9 mouse cellular contexts compared by ENCODE assay signal in the genomic region with DNA sequence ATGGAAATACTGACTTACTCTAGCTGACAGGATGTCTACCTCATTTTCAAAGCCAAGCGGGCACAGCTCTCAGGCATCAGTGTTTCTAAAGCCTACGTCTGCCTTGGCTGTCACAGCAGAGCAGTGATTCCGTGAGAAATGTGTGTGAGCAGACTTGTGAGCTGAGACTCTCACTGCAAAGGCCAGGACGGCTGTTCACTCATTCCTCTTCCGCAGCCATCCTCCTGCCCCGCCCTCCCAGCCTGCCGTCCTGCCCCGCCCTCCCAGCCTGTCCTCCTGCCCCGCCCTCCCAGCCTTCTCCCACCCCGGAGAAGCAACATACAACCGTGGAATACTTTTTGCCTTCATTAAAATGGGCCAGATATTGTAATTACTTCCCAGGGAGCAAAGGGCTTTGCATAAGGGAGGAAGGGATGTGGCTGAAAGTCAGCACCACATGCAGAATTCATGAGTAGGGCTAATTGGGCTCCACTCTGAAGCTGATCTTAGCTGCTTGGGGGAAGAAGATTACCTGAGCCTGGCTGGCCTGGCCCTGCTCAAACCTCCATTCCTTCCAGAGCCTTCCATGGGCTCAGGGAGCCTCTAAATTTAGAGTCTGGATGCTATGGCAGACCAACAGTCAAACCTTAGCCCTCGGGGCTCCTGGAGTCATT. TPM values are rescaled to one million over a fixed set of nuclear protein-coding genes. Genes with fewer than 3 reads are reported as not detected.
DNase-seq lines count a peak whose midpoint lies in the region; ATAC-seq and TF ChIP-seq lines count a peak whose summit lies in the region.
"Had no signal": no experiment of that assay in that cellular context is flagged by ENCODE, and none has a peak within 500 bp of the region (broad histone marks: within the 10 kb centered on the region; RNA-seq: fewer than 3 reads in every experiment).

No protein-coding gene starts in this region.

- H3K27me3 ChIP-seq in kidney, embryonic 15.5 days: peaks cover 22% of the 10 kb centered on the region
- peaks cover 15% of the 10 kb centered on the region; the same call in 1 of the 2 replicates for H3K27me3 ChIP-seq in forebrain, embryonic 12.5 days
- H3K27me3 ChIP-seq in liver, embryonic 11.5 days (replicated peaks; ENCODE audit: control insufficient read depth, insufficient read depth, low read length): peaks cover 5% of the 10 kb centered on the region; the same call in 1 of the 2 replicates
- no peaks in the 10 kb centered on the region for H3K27me3 ChIP-seq in stomach, postnatal 0 days (ENCODE audit: control insufficient read depth, insufficient read depth, low read length)

- H3K4me3 ChIP-seq in kidney, embryonic 15.5 days (replicated peaks): peak overlapping the region; percentile 21
- H3K4me3 ChIP-seq in forebrain, embryonic 12.5 days (replicated peaks): 0 out of 2 replicates have a peak overlapping the region, but pooled peaks have one; percentile 15
- no peak overlapping the region for H3K4me3 ChIP-seq in liver, embryonic 11.5 days (ENCODE audit: low read depth, low read length)
- 0 out of 2 replicates have a peak overlapping the region, but pooled peaks have one; percentile 10 for H3K4me3 ChIP-seq in stomach, postnatal 0 days (ENCODE audit: low read depth, low read length)

- H3K4me1 ChIP-seq in kidney, embryonic 15.5 days: peaks cover 21% of the 10 kb centered on the region
- peaks cover 41% of the 10 kb centered on the region for H3K4me1 ChIP-seq in forebrain, embryonic 12.5 days
- 0 out of 2 replicates have a peak, but pooled peaks cover 3% of the 10 kb centered on the region for H3K4me1 ChIP-seq in liver, embryonic 11.5 days (replicated peaks; ENCODE audit: control insufficient read depth, insufficient read depth, low read length)
- H3K4me1 ChIP-seq in stomach, postnatal 0 days (replicated peaks; ENCODE audit: control insufficient read depth, insufficient read depth): no peaks in the 10 kb centered on the region

- H3K9me3 ChIP-seq in kidney, embryonic 15.5 days (replicated peaks): no peaks in the 10 kb centered on the region
- H3K9me3 ChIP-seq in forebrain, embryonic 12.5 days: no peaks in the 10 kb centered on the region
- H3K9me3 ChIP-seq in liver, embryonic 11.5 days (ENCODE audit: control insufficient read depth, low read length): no peaks in the 10 kb centered on the region
- no peaks in the 10 kb centered on the region for H3K9me3 ChIP-seq in stomach, postnatal 0 days (ENCODE audit: control insufficient read depth, low read length)

- 8% methylated on average over 12 of the region's 12 CpGs for WGBS in kidney, embryonic 15.5 days
- 9% methylated on average over 12 of the region's 12 CpGs for WGBS in forebrain, embryonic 12.5 days
- WGBS in liver, embryonic 11.5 days: 8% methylated on average over 12 of the region's 12 CpGs
- 7% methylated on average over 12 of the region's 12 CpGs for WGBS in stomach, postnatal 0 days

- H3K36me3 ChIP-seq in kidney, embryonic 15.5 days: no peaks in the 10 kb centered on the region
- H3K36me3 ChIP-seq in forebrain, embryonic 12.5 days (replicated peaks): no peaks in the 10 kb centered on the region
- no peaks in the 10 kb centered on the region for H3K36me3 ChIP-seq in liver, embryonic 11.5 days (ENCODE audit: control insufficient read depth, insufficient read depth, low read length)
- H3K36me3 ChIP-seq in stomach, postnatal 0 days (ENCODE audit: control insufficient read depth, insufficient read depth, low read length): no peaks in the 10 kb centered on the region

- TF ChIP-seq CTCF in stomach, postnatal 0 days (IDR thresholded peaks at IDR 0.05; ENCODE audit: low read depth): no peak

- DNase-seq in kidney, adult 8-10 months: no peak
- peak; percentile 56 for DNase-seq in brain, adult 2 months (ENCODE audit: low read depth, low spot score)
- no peak for DNase-seq in liver, embryonic 11.5 days (ENCODE audit: low spot score)
- peak; percentile 47 for DNase-seq in stomach, postnatal 0 days (ENCODE audit: low spot score)
- no peak for DNase-seq in left cerebral cortex, adult 11 months (ENCODE audit: low spot score)
- DNase-seq in right cerebral cortex, postnatal 10 days (ENCODE audit: low spot score in 2 of 2): no peak

- 0 out of 2 replicates have a peak, but pooled peaks have one; percentile 58 for ATAC-seq in kidney, embryonic 15.5 days (replicated peaks; ENCODE audit: low FRiP score)
- peak; percentile 61 for ATAC-seq in forebrain, embryonic 12.5 days (ENCODE audit: low FRiP score)
- peak; percentile 54; the same call in 1 of the 2 replicates for ATAC-seq in liver, embryonic 11.5 days (replicated peaks; ENCODE audit: low FRiP score)
- no peak for ATAC-seq in stomach, postnatal 0 days (ENCODE audit: low FRiP score, low TSS enrichment)

- H3K9ac ChIP-seq in kidney, embryonic 15.5 days: 0 out of 2 replicates have a peak overlapping the region, but pooled peaks have one; percentile 26
- no peak overlapping the region for H3K9ac ChIP-seq in forebrain, embryonic 12.5 days
- no peak overlapping the region for H3K9ac ChIP-seq in liver, embryonic 11.5 days (ENCODE audit: low read depth, low read length)
- no peak overlapping the region; the same call in 1 of the 2 replicates for H3K9ac ChIP-seq in stomach, postnatal 0 days (ENCODE audit: low read length)

- peak overlapping the region; percentile 56 for H3K4me2 ChIP-seq in kidney, embryonic 15.5 days
- peak overlapping the region; percentile 46 for H3K4me2 ChIP-seq in forebrain, embryonic 12.5 days
- H3K4me2 ChIP-seq in liver, embryonic 11.5 days: peak overlapping the region; percentile 47
- H3K4me2 ChIP-seq in stomach, postnatal 0 days (replicated peaks; ENCODE audit: low read depth): peak overlapping the region; percentile 31; the same call in 1 of the 2 replicates

- H3K27ac ChIP-seq in kidney, embryonic 15.5 days: no peak overlapping the region
- peak overlapping the region; percentile 56 for H3K27ac ChIP-seq in forebrain, embryonic 12.5 days
- no peak overlapping the region for H3K27ac ChIP-seq in liver, embryonic 11.5 days (ENCODE audit: low read depth, low read length)
- H3K27ac ChIP-seq in stomach, postnatal 0 days (replicated peaks): no peak overlapping the region
- H3K27ac ChIP-seq: macrophage had no signal

- no peak for TF ChIP-seq EP300 in stomach, postnatal 0 days (optimal IDR thresholded peaks at IDR 0.05)

RNA-seq across cellular contexts. Expression of a gene that starts 23.0 kb away (rescaled TPM):
- polyA plus RNA-seq in kidney, embryonic 15.5 days (2015; fragmentation: Nextera tagmentation; extraction: Ambion mirVana): 0.31 and 0.51 TPM in 2 replicates
- 12.3 and 14.7 TPM in 2 replicates for polyA plus RNA-seq in forebrain, embryonic 12.5 days (2016; fragmentation: Nextera tagmentation; extraction: Ambion mirVana)
- 0.27 TPM in 1 of 2 replicates, not detected in the other for polyA plus RNA-seq in liver, embryonic 11.5 days (2014; fragmentation: Nextera tagmentation; extraction: Ambion mirVana)
- 0.30 and 0.42 TPM in 2 replicates for polyA plus RNA-seq in stomach, postnatal 0 days (2015; fragmentation: Nextera tagmentation; extraction: Ambion mirVana)
- polyA plus RNA-seq: macrophage had no signal

RNA-seq across cellular contexts. Expression of a gene that starts 23.0 kb away (rescaled TPM):
- polyA plus RNA-seq in kidney, embryonic 15.5 days (2015; fragmentation: Nextera tagmentation; extraction: Ambion mirVana): 0.05 TPM in 2 replicates
- polyA plus RNA-seq in forebrain, embryonic 12.5 days (2016; fragmentation: Nextera tagmentation; extraction: Ambion mirVana): 5.0 and 5.7 TPM in 2 replicates
- polyA plus RNA-seq in liver, embryonic 11.5 days (2014; fragmentation: Nextera tagmentation; extraction: Ambion mirVana): 0.04 and 0.08 TPM in 2 replicates
- polyA plus RNA-seq in stomach, postnatal 0 days (2015; fragmentation: Nextera tagmentation; extraction: Ambion mirVana): 0.02 and 0.06 TPM in 2 replicates
- polyA plus RNA-seq: macrophage had no signal

RNA-seq across cellular contexts. Expression of a gene that starts 28.8 kb away (rescaled TPM):
- polyA plus RNA-seq in kidney, embryonic 15.5 days (2015; fragmentation: Nextera tagmentation; extraction: Ambion mirVana): 7.6 and 8.1 TPM in 2 replicates
- 0.56 and 1.0 TPM in 2 replicates for polyA plus RNA-seq in forebrain, embryonic 12.5 days (2016; fragmentation: Nextera tagmentation; extraction: Ambion mirVana)
- 4.1 and 4.4 TPM in 2 replicates for polyA plus RNA-seq in liver, embryonic 11.5 days (2014; fragmentation: Nextera tagmentation; extraction: Ambion mirVana)
- polyA plus RNA-seq in stomach, postnatal 0 days (2015; fragmentation: Nextera tagmentation; extraction: Ambion mirVana): 9.7 and 14.5 TPM in 2 replicates

Comparison
In these comparisons a context has a peak if more than half of its experiments do, and no peak if none do; other contexts are left out.
1. DNase-seq: peak in brain, adult 2 months (single experiment) and stomach, postnatal 0 days (single experiment); none in kidney, adult 8-10 months (0 of 2), liver, embryonic 11.5 days (single experiment), left cerebral cortex, adult 11 months (single experiment) and right cerebral cortex, postnatal 10 days (0 of 2).
2. Peak in every context shown above with its lines, with median percentiles within 50 percentile points of each other: H3K4me2 ChIP-seq.